Mouse (Mus musculus): Measurements from ENCODE around the gene Erbb4.

GRCm38 (mm10) chr1:68666831-68667601 lies 440.8 kb downstream of the Erbb4 start:
- no peak for TF ChIP-seq POLR2A (IDR thresholded peaks at IDR 0.05; ENCODE audit: control insufficient read depth, low read depth, low read length)
- TF ChIP-seq CTCF (IDR thresholded peaks at IDR 0.05; ENCODE audit: control insufficient read depth, insufficient read depth, insufficient replicate concordance, low read depth, low read length): no peak
